Mouse (Mus musculus): Measurements from ENCODE around the gene Fcrlb. TPM values are rescaled to one million over a fixed set of nuclear protein-coding genes. Genes with fewer than 3 reads are reported as not detected.

Gene Fcrlb
- polyA plus RNA-seq, 1 experiment, result 0.61 TPM

GRCm38 (mm10) chr1:170864234-170864633 is 48.5 kb downstream of the Fcrlb start:
- H3K27me3 ChIP-seq (ENCODE audit: control insufficient read depth, insufficient read depth, low read length), result no peaks in the 10 kb centered on the region
- H3K36me3 ChIP-seq (ENCODE audit: control insufficient read depth, insufficient read depth, low read length), result 0 out of 2 replicates have a peak, but pooled peaks cover 2% of the 10 kb centered on the region
- TF ChIP-seq CTCF (IDR thresholded peaks at IDR 0.05; ENCODE audit: extremely low read depth, insufficient read length, insufficient replicate concordance, low read depth, low read length) (no peak), POLR2A (IDR thresholded peaks at IDR 0.05; ENCODE audit: low read depth, low read length) (no peak)
- H3K4me1 ChIP-seq (ENCODE audit: control insufficient read depth, insufficient read depth, insufficient read length, low read length), result peaks cover 3% of the 10 kb centered on the region; the same call in 1 of the 2 replicates
- H3K27ac ChIP-seq (ENCODE audit: insufficient read depth, low read depth, low read length), result no peak overlapping the region
- H3K4me3 ChIP-seq (ENCODE audit: low read depth, low read length), result no peak overlapping the region

GRCm38 (mm10) chr1:170863033-170863432 is 49.7 kb downstream of the Fcrlb start:
- Histone ChIP-seq H3K4me1 (ENCODE audit: control insufficient read depth, insufficient read depth, insufficient read length, low read length) (peaks cover 3% of the 10 kb centered on the region; the same call in 1 of the 2 replicates), H3K36me3 (ENCODE audit: control insufficient read depth, insufficient read depth, low read length) (0 out of 2 replicates have a peak, but pooled peaks cover 2% of the 10 kb centered on the region), H3K27ac (ENCODE audit: insufficient read depth, low read depth, low read length) (no peak overlapping the region), H3K27me3 (ENCODE audit: control insufficient read depth, insufficient read depth, low read length) (no peaks in the 10 kb centered on the region), H3K4me3 (ENCODE audit: low read depth, low read length) (no peak overlapping the region)
- no peak for TF ChIP-seq CTCF (IDR thresholded peaks at IDR 0.05; ENCODE audit: extremely low read depth, insufficient read length, insufficient replicate concordance, low read depth, low read length)
- no peak for TF ChIP-seq POLR2A (IDR thresholded peaks at IDR 0.05; ENCODE audit: low read depth, low read length)
- WGBS, result 46% methylated on average over 4 of the region's 4 CpGs

DNA sequence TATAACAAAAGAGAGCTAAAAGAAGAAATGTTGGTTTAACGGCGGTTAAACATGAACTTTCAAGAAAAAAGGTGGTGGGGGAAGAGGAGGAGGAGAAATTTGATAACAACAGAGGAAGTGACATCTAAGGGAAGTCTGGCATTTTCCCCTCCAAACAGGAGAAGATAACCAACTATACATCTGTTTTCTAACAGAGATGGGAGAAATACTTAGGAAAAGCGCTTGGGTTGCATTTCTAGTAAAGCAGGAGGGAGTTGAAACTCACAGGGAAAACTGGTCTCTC is 50.4 kb downstream of the Fcrlb start:
- TF ChIP-seq POLR2A (IDR thresholded peaks at IDR 0.05; ENCODE audit: low read depth, low read length), result no peak
- no peak for TF ChIP-seq CTCF (IDR thresholded peaks at IDR 0.05; ENCODE audit: extremely low read depth, insufficient read length, insufficient replicate concordance, low read depth, low read length)
- WGBS, result 58% methylated on average over 3 of the region's 3 CpGs
- no peak overlapping the region for H3K4me3 ChIP-seq (ENCODE audit: low read depth, low read length)
- H3K27me3 ChIP-seq (ENCODE audit: control insufficient read depth, insufficient read depth, low read length), result no peaks in the 10 kb centered on the region
- no peak overlapping the region for H3K27ac ChIP-seq (ENCODE audit: insufficient read depth, low read depth, low read length)
- peaks cover 3% of the 10 kb centered on the region; the same call in 1 of the 2 replicates for H3K4me1 ChIP-seq (ENCODE audit: control insufficient read depth, insufficient read depth, insufficient read length, low read length)
- H3K36me3 ChIP-seq (ENCODE audit: control insufficient read depth, insufficient read depth, low read length), result 0 out of 2 replicates have a peak, but pooled peaks cover 2% of the 10 kb centered on the region

DNA sequence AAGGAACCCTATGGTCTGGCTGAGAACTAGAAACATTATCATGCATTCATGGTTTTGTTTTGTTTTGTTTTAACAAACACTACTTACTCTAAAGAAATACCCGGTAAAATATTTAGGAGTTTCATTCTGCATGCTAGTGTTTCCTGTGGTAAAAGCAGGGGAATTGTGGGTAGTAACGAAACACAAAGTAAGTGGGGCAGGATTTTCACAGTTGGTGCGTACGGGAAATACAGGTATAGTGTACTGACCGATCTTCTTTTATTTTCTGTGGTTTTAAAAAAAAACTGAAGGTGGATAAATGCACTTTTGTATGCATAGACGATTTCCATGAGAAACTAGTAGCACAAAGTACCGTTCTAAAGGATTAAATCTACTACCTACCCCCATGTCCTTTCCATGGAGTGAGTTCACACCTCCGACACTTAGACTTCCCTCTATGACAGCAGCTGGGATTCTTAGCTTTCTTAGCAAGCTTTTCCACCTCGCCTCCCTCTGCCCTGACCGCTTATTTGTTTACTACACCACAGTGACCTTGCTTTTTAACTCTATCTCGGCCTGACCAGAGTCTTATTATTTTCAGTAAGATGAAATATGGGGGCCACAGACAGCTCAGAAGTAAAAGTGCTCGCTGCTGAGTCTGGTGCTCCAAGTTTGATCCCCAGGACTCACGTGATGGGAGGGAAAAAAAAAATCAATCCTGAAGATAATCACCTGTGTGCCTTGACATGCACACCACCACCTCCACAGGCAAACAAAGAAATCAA is 50.9 kb downstream of the Fcrlb start:
- no peak for TF ChIP-seq CTCF (IDR thresholded peaks at IDR 0.05; ENCODE audit: extremely low read depth, insufficient read length, insufficient replicate concordance, low read depth, low read length)
- TF ChIP-seq POLR2A (IDR thresholded peaks at IDR 0.05; ENCODE audit: low read depth, low read length), result no peak
- Histone ChIP-seq H3K36me3 (ENCODE audit: control insufficient read depth, insufficient read depth, low read length) (0 out of 2 replicates have a peak, but pooled peaks cover 2% of the 10 kb centered on the region), H3K27ac (ENCODE audit: insufficient read depth, low read depth, low read length) (no peak overlapping the region), H3K4me3 (ENCODE audit: low read depth, low read length) (no peak overlapping the region), H3K27me3 (ENCODE audit: control insufficient read depth, insufficient read depth, low read length) (no peaks in the 10 kb centered on the region), H3K4me1 (ENCODE audit: control insufficient read depth, insufficient read depth, insufficient read length, low read length) (peaks cover 3% of the 10 kb centered on the region; the same call in 1 of the 2 replicates)
- WGBS, result 64% methylated on average over 13 of the region's 13 CpGs

DNA sequence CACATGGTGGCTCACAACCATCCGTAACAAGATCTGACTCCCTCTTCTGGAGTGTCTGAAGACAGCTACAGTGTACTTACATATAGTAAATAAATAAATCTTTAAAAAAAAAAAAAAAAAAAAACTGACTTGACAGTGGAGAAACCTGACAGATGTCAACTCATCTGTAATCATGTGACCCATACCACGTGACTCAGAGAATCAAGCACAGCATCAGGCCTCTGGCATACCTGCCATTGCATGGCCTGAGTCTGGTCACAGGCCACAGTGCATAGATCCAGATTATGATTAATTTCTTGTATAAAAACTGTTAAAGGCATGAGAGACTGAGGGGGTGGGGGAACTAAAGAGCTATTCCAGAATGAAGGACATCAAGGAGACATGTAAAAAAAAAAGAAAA is 53.9 kb downstream of the Fcrlb start:
- H3K4me3 ChIP-seq (ENCODE audit: low read depth, low read length), result no peak overlapping the region
- WGBS, result 81% methylated on average over 2 of the region's 2 CpGs
- no peak overlapping the region for H3K27ac ChIP-seq (ENCODE audit: insufficient read depth, low read depth, low read length)
- 0 out of 2 replicates have a peak, but pooled peaks cover 5% of the 10 kb centered on the region for H3K4me1 ChIP-seq (ENCODE audit: control insufficient read depth, insufficient read depth, insufficient read length, low read length)
- H3K36me3 ChIP-seq (ENCODE audit: control insufficient read depth, insufficient read depth, low read length), result 0 out of 2 replicates have a peak, but pooled peaks cover 2% of the 10 kb centered on the region
- H3K27me3 ChIP-seq (ENCODE audit: control insufficient read depth, insufficient read depth, low read length), result no peaks in the 10 kb centered on the region
- no peak for TF ChIP-seq POLR2A (IDR thresholded peaks at IDR 0.05; ENCODE audit: low read depth, low read length)
- TF ChIP-seq CTCF (IDR thresholded peaks at IDR 0.05; ENCODE audit: extremely low read depth, insufficient read length, insufficient replicate concordance, low read depth, low read length), result no peak

- no peak overlapping the region for H3K27ac ChIP-seq (ENCODE audit: insufficient read depth, low read depth, low read length)
- WGBS, result 85% methylated on average over 2 of the region's 2 CpGs
- H3K27me3 ChIP-seq (ENCODE audit: control insufficient read depth, insufficient read depth, low read length), result no peaks in the 10 kb centered on the region
- TF ChIP-seq POLR2A (IDR thresholded peaks at IDR 0.05; ENCODE audit: low read depth, low read length) (no peak), CTCF (IDR thresholded peaks at IDR 0.05; ENCODE audit: extremely low read depth, insufficient read length, insufficient replicate concordance, low read depth, low read length) (no peak)
- H3K4me1 ChIP-seq (ENCODE audit: control insufficient read depth, insufficient read depth, insufficient read length, low read length), result 0 out of 2 replicates have a peak, but pooled peaks cover 5% of the 10 kb centered on the region
- H3K36me3 ChIP-seq (ENCODE audit: control insufficient read depth, insufficient read depth, low read length), result peaks cover 6% of the 10 kb centered on the region
- H3K4me3 ChIP-seq (ENCODE audit: low read depth, low read length), result no peak overlapping the region
Observed at GRCm38 (mm10) chr1:170857369-170857768, 55.4 kb downstream of the Fcrlb start.

Other genes with a start within 250 kb of the Fcrlb start
- gene Atf6, start 45.2 kb downstream of the Fcrlb start, polyA plus RNA-seq (2012; rRNA removed), result 4.4 and 8.4 TPM in 2 replicates
- 1.1 and 1.5 TPM in 2 replicates for gene Gm26620, start 27.9 kb downstream of the Fcrlb start, polyA plus RNA-seq (2012; rRNA removed)
- gene Dusp12, start 27.4 kb downstream of the Fcrlb start, polyA plus RNA-seq (2012; rRNA removed), result 5.5 and 8.0 TPM in 2 replicates
- 1.8 and 4.2 TPM in 2 replicates for gene Fcrla, start 14.6 kb upstream of the Fcrlb start, polyA plus RNA-seq (2012; rRNA removed)
- gene Fcgr2b, start 63.6 kb upstream of the Fcrlb start, polyA plus RNA-seq (2012; rRNA removed), result 3.6 and 4.3 TPM in 2 replicates
- gene Fcgr4, start 106.0 kb upstream of the Fcrlb start, polyA plus RNA-seq (2012; rRNA removed), result 2.5 and 2.8 TPM in 2 replicates
- 4.9 and 6.7 TPM in 2 replicates for gene Fcgr3, start 152.0 kb upstream of the Fcrlb start, polyA plus RNA-seq (2012; rRNA removed)
- 0.96 and 1.2 TPM in 2 replicates for gene Cfap126, start 201.0 kb upstream of the Fcrlb start, polyA plus RNA-seq (2012; rRNA removed)
- gene Sdhc, start 237.7 kb upstream of the Fcrlb start, polyA plus RNA-seq (2012; rRNA removed), result 120 and 226 TPM in 2 replicates
- gene Mpz, start 237.8 kb upstream of the Fcrlb start, polyA plus RNA-seq (2012; rRNA removed), result 0.28 and 0.66 TPM in 2 replicates

Measured in small intestine, adult 2 months (tissue).